Mouse (Mus musculus) brain, embryonic 14.5 days (tissue): ENCODE data around the gene Ctse.

Experiments used
- CTCF ChIP-seq: fragments of 200-500 bp; IDR thresholded peaks from 2 replicates; pipeline ENCODE4 v1.5.1; 2012; ENCODE audit warnings: inconsistent platforms, mild to moderate bottlenecking, moderate library complexity, borderline replicate concordance; ENCODE audit not compliant: insufficient read depth, insufficient read length; ENCODE audit errors: extremely low read depth
- POLR2A ChIP-seq: fragments of 200-500 bp; IDR thresholded peaks from 2 replicates; pipeline ENCODE4 v1.6.1; 2012; ENCODE audit warnings: mild to moderate bottlenecking, inconsistent platforms, borderline replicate concordance; ENCODE audit not compliant: poor library complexity, insufficient read depth, insufficient read length, severe bottlenecking; ENCODE audit errors: extremely low read depth

- TF ChIP-seq POLR2A: no peak
- no peak for TF ChIP-seq CTCF
These were observed 58.2 kb downstream of the Ctse start for GRCm38 (mm10) chr1:131696325-131696724.
